Mouse (Mus musculus) midbrain, embryonic 15.5 days (tissue): Measurements from ENCODE around the gene Ptpa. TPM values are rescaled to one million over a fixed set of nuclear protein-coding genes. Genes with fewer than 3 reads are reported as not detected.

ENCODE experiments used
- microRNA-seq: library from miRNA; unstranded; fragments of <30 nt; microRNA quantifications from one replicate; pipeline ENCODE4, GENCODE M21; 2016
- polyA plus RNA-seq: library from polyadenylated mRNA; unstranded; fragments of >200 nt; fragmentation: Nextera tagmentation; extraction: Ambion mirVana; gene quantifications from 2 replicates; pipeline ENCODE4 v1.2.1, GENCODE M21; 2015

Gene Ptpa
- polyA plus RNA-seq, 1 experiment from 2014 or later = 152 TPM

Small RNAs within 50 kb of the gene (microRNA-seq; reads per million reads assigned to microRNA genes)
- gene Gm47292 = not detected

Other genes starting within 250 kb of the Ptpa start
- 19.5 and 20.4 TPM in 2 replicates for gene Endog, start 244.5 kb upstream of the Ptpa start, polyA plus RNA-seq
- gene Spout1, start 237.6 kb upstream of the Ptpa start, polyA plus RNA-seq = 65.3 and 69.9 TPM in 2 replicates
- gene Kyat1, start 210.2 kb upstream of the Ptpa start, polyA plus RNA-seq = 15.0 and 16.8 TPM in 2 replicates
- gene Lrrc8a, start 178.3 kb upstream of the Ptpa start, polyA plus RNA-seq = 62.5 and 62.7 TPM in 2 replicates
- 0.31 and 0.38 TPM in 2 replicates for gene Gm28035, start 175.5 kb upstream of the Ptpa start, polyA plus RNA-seq
- gene Phyhd1, start 149.8 kb upstream of the Ptpa start, polyA plus RNA-seq = 7.0 and 7.3 TPM in 2 replicates
- gene Gm28038, start 135.0 kb upstream of the Ptpa start, polyA plus RNA-seq = not detected in 2 replicates
- gene Dolk, start 129.7 kb upstream of the Ptpa start, polyA plus RNA-seq = 40.7 TPM in 2 replicates
- 22.6 and 22.7 TPM in 2 replicates for gene Nup188, start 129.6 kb upstream of the Ptpa start, polyA plus RNA-seq
- 214 and 219 TPM in 2 replicates for gene Sh3glb2, start 56.7 kb upstream of the Ptpa start, polyA plus RNA-seq
- gene Miga2, start 51.8 kb upstream of the Ptpa start, polyA plus RNA-seq = 33.9 and 34.9 TPM in 2 replicates
- 66.8 and 69.9 TPM in 2 replicates for gene Dolpp1, start 23.8 kb upstream of the Ptpa start, polyA plus RNA-seq
- gene Crat, start 226 bp upstream of the Ptpa start, polyA plus RNA-seq = 22.5 and 23.9 TPM in 2 replicates
- 2.3 and 2.8 TPM in 2 replicates for gene Ier5l, start 58.2 kb downstream of the Ptpa start, polyA plus RNA-seq
- 0.51 and 0.63 TPM in 2 replicates for gene Cstad, start 179.0 kb downstream of the Ptpa start, polyA plus RNA-seq